Mouse (Mus musculus) adrenal gland, adult (tissue): ENCODE results near the gene Mylk3.

Source experiments
- DNase-seq, 2 experiments: peaks; one replicate each; pipeline ENCODE4 v3.0.0; 2022 to 2023; ENCODE audit warnings: low spot score in 1 of 2; ENCODE audit not compliant: inconsistent age in 2 of 2

Gene Mylk3

DNA sequence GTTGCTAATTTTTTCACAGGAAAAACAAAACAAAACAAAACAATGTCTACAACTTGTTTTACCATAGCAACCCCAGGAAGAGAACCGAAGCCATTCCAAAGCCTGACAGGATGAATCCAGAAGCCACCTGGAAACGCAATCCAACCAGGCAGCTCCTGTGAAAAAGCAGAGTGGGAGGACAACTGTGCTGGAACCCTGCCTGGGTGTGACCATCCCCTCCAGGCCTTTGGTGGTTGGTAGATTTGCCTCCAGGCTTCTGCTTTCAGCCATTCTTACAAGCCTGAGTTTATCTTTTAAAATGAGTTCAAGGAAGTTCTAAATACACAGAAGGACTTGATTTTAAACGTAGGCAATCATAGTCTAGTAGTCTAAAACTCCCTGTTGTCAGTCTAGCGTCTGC is 4.2 kb downstream of the Mylk3 start:
- DNase-seq = no peak

DNA sequence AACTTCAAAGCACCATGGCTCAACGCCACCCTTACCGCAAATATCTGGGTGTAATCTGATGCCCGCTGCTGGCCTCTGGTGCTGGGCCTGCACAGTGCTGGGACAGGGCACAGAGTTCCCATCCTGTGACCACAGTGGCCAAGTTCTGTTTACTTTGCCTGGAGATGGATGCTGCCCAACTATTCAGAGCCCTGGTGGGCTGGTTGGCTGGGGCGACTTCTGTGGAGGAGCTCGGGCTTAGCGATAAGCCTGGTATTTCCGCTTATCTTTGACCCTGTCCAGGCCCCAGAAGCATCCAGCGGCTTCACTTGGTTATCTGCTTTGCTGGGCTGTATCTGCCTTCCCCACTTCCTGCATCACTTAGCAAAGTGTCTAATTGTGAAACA is 5.3 kb downstream of the Mylk3 start:
- peak; percentile 21 to 59 for DNase-seq

DNA sequence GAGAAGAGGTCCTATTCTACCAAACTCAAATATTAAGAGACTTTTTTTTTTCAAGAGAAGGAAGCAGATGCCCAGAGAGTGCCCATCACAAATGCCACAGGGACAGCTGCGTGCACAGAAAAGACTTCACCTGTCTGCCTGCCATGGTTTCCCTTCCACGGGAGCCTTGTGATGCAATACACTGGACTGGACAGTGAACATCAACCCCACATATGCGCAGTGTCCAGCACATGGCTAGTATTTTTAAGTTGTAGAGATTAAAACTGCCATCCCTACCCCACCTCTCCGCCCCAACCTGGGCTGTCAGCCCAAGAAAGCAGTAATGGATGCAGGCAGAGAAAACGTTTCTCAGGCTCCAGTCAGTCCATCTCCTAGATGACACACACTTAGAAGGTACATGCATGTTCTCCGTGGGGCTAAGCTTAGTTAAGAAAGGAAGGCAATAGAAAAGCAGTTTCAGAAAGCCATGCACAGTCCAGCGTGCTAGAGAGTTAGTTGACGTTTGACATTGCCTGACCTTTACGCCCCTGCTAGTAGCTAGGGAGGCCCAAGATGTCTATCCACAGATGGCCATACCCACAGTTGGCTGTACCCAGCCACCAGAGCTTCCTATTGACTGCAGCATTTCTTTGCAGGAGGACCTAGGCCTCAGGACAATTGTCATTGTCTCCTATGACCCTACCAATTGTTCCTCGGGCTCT is 5.9 kb downstream of the Mylk3 start:
- no peak for DNase-seq

DNA sequence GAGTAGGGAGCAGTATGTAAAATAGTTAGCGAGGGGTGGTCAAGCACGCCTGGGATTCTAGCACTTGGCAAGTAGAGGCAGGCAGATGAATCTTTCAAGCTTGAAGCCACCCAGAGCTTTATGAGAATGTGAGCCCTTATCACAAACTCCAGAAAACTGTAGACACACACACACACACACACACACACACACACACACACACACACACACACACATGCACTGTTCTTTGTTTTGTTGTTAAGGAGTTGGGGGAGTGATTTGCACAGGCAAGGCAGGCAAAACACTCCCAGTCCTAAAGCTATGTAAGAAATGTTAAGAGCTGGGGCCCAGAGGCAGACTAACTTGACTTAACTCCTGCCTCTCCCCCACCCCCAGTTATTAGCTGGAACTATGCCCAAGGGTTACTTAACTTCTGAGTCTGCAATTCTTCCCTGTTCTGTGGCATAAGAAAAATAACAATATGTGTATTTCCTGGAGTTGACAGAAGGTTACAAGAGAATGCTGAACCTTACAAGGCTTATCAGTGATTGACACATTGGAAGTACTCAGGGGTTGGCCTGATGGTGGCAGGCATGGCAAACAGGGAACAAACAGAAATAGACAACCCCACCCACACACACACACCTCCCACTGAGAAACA is 6.9 kb downstream of the Mylk3 start:
- peak in 1 of 2 experiments; percentile 53 for DNase-seq

- DNase-seq = no peak
These were observed 9.6 kb downstream of the Mylk3 start for GRCm38 (mm10) chr8:85376516-85376915.

GRCm38 (mm10) chr8:85374286-85374685 is 11.9 kb downstream of the Mylk3 start:
- DNase-seq = no peak

GRCm38 (mm10) chr8:85373435-85374039 is 12.6 kb downstream of the Mylk3 start:
- no peak for DNase-seq

DNA sequence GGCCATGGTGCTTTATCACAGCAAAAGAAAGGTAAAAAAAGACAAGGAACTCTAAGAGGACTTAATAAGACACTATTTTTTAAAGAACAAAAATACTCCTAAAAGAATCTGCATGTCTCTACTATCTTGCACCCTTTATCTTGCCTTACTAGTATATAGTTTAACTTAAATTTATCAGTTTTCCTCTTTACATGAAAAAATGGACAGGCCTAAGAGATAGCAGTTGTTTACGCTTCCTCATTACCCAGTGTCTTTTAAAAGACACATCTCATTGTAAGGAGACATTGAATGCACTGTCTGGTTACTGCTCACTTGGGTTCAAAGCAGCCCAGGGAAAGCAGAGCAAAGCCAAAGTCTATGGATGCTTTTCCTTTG is 13.7 kb downstream of the Mylk3 start:
- DNase-seq = no peak

- no peak for DNase-seq
These were observed 14.2 kb downstream of the Mylk3 start for GRCm38 (mm10) chr8:85371736-85372464.

DNA sequence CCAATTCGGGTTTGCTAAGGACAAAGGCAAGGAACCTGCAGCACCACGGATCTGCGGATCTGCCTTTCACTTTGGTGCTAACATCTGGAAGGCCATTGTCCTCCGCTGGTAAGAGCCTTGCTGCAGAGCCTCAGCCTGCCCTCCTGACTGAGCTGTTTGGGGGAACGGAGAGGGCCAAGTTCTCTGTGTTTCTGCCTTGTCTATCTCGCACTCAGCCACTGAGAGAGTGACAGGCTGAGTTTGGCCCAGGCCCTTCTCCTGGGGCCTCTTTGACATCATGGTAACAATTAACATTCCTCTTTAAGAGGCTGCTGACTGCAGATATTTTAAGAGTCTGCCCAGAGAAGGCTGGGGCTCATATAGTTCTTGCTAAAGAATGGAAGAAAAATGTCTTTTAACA is 21.0 kb downstream of the Mylk3 start:
- DNase-seq = no peak

GRCm38 (mm10) chr8:85364628-85365027 is 21.5 kb downstream of the Mylk3 start:
- DNase-seq = no peak

DNA sequence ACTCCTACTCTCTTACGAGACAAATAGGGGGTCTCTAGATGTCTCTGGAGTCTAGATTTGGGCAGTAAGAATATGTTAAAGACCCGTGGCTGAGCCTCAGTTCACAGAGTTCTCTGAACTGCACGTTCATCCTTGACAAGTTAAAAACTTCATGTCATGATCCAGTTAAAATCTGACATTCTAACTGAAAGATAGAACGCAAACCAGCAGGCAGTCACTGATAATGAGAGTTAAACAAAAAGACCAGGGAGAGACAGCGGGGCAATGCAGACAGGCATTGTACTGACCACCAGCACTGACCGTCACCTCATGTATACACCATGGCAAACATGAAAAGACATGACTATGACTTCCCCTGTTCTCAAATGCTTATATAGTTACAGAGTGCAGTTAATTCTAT is 22.7 kb downstream of the Mylk3 start:
- no peak for DNase-seq

DNA sequence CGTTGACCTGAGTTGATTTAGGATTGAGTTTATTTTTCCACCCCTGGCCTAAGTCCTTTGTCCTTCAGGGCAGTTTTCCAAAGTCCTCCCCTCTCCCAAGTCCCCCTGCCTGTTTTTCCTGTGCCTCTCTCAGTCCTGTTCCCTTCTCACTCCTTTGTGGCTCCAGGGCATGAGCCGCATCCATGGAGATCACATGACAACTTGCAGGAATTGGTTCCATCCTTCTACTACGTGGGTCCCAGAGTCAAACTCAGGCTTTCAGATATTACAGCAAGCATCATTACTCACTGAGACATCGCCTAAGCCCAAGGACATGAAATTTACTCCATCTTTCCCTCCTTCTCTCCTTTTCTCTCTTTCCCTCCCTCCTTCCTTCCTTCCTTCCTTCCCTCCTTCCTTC is 23.9 kb downstream of the Mylk3 start:
- no peak for DNase-seq

DNA sequence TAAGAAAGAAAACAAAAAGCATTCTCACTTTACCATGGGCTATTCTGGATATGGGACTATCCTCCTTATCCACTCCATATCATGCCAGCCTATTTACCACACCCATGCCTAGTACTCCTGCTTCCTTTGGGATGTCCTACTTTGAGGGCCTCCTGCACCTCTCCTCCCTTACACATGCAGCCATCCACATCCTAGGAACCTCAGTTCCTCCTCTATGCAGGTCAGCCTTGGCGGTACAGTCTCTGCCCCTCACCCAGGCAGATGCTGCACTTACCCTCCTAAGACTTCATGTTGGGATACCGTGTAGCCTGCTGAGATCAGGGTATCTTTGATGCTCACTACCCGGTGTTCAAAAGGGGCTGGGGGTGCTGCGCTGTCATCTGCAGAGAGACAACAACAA is 32.9 kb downstream of the Mylk3 start:
- no peak for DNase-seq

- DNase-seq = no peak
These were observed 46.1 kb downstream of the Mylk3 start for GRCm38 (mm10) chr8:85339871-85340573.

- peak; percentile 16 to 66 for DNase-seq
These were observed 48.5 kb downstream of the Mylk3 start for GRCm38 (mm10) chr8:85337681-85338080.

DNA sequence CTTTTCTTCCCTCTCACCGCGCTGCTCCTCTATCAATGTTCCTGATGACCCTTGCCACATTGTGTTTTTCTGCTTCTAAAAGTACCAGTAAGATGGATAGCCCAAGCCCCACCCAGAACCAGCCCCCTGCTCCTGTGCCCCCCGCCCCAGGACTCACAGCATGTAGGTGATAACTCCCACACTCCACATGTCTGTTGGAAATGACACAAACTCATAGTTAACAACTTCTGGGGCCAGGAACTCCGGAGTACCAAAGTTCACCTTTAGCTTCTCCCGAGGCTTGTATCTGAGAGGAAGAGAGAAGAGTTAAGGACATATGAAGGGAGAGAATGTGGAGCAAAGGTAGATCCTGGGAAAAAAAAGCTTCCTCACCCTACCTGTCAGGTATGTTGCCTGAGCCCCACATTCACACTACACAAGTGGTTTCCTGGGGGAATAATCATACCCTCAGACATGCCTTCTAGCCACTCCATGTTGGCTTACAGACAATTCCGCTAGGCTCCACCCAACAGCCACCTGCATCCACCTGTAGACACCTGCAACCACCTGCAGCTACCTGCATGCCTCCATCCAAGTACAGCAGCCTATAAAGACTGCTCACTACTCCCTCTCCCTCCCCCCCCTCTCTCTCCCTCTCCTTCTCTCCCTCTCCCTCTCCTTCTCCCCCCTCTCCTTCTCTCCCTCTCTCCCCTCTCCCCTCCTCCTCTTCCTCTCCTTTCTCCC is 49.8 kb downstream of the Mylk3 start:
- no peak for DNase-seq

- DNase-seq = no peak
These were observed 51.0 kb downstream of the Mylk3 start for GRCm38 (mm10) chr8:85335105-85335504.

- no peak for DNase-seq
These were observed 56.6 kb downstream of the Mylk3 start for GRCm38 (mm10) chr8:85329506-85329905.

GRCm38 (mm10) chr8:85327036-85327435 is 59.1 kb downstream of the Mylk3 start:
- no peak for DNase-seq

DNA sequence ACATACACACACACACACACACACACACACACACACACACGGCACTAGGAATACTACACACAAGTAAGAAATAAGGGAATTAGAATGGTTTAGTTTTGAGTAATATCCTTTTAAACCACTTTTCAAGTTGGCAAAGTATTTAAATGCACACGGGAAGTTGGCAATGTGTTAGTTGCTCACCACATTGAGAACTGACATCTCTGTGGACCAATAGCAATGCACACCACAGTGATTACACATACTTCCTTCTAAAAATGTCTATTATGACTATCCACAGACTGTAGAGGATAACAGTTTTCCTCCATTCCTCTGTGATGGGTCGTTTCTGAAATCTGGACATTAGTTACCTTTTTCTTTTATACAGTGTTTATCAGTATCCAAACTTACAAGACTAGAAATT is 63.1 kb downstream of the Mylk3 start:
- DNase-seq = no peak
